Mouse (Mus musculus): ENCODE data around the gene Gm20388.
A peak's percentile ranks its signal among the peaks of the same experiment; 100 is the strongest.

The Gm20388 gene

DNA sequence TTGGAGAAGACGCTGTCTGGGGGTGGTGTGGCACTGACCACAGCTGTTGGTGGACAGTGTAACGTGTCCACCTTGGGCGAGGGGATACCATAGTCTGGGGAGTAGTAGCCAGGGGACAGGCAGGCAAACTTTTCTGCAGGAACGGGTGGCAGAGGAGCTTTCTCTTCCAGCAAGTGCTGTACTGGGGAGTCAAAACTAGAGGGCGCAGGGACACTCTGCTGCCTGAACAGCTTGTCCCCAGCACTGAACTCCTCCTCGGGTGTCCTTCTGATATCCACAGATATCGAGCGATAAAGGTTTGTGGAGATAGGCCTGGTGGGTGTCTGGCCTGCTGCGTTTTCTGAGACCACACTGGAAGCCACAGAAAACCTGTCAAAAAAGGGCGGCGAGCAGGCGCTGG is 2980.8 kb downstream of the Gm20388 start:
- no peak for DNase-seq (ENCODE audit: low spot score in 2 of 2)

DNA sequence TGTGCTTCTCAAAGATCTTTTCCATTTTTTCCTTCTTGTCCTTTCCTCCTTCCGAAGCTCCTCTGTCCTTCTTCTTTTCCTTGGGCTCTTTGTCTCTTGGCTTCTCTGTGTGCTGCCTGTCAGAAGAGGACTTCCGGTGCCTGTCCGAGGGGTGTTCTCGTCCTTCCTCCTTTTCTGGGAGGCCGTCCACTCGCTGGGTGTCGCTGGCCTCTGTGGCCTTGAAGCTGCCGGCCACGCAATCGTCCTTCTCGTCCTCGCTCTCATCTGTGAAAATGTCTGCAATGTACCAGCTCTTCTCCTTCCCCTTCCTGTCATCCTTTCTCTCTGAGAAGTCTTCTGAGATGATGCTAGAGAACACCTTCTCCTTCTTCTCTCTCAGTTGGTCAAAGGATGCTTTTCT is 2982.8 kb downstream of the Gm20388 start:
- DNase-seq (ENCODE audit: low spot score in 2 of 2), result no peak

DNA sequence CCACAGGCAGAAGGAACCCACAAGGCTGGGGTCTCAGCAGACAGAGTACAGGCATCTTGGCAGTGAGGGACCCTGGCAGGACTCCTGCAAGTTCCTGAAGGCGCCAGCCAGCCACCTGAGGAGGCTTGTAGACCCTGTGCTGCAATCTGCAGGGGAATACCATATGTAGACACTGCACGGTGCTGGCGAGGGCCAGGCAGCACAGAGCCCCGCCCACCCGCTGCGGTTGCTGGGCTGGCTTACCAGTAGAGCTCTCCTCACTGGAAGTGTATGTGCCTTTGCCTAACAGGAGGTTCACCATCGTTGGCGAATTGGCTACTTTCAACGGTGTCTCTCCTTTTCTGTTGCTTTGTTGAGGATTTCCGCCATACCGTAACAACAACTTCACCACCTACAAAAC is 2985.7 kb downstream of the Gm20388 start:
- DNase-seq (ENCODE audit: low spot score in 2 of 2), result no peak

DNA sequence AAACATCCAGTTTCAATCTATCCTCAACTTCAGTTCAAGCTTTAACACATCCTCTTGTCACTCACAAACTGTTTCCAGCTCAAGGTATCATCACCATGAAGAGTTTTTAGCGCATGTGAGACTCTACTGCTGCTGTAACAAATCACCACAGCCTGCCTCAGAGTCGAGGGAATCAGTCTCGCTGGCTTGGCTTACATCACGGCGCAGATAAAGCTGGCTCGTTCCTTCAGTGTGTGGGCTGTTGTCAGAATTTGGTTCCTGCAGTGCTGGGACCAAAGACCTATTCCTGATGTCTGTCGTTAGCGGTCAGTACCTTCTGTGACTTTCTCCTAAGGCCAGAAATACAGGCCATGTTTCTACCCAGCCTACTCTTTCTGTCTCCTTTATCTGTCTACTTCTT is 2986.6 kb downstream of the Gm20388 start:
- no peak for DNase-seq (ENCODE audit: low spot score in 2 of 2)

DNA sequence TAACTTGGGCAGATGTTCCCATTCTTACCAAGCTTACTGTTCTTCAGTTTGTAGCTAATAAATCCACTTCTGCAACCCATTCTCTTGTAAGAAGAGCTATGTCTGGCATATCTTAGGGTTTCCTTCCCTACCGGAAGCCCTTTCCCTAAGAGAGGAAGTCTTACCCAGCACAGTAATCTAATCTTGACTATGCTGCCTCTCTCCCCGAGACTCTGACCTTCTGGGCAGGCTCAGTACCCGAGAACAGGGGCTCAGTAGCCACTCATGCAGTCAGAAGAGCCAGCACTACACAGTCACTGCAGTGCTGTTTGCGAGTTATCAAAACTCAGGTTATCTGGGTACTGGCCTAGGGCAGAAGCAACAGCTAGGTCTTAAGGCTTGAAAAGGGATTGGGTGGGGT is 2987.4 kb downstream of the Gm20388 start:
- DNase-seq (ENCODE audit: low spot score in 2 of 2), result no peak

DNA sequence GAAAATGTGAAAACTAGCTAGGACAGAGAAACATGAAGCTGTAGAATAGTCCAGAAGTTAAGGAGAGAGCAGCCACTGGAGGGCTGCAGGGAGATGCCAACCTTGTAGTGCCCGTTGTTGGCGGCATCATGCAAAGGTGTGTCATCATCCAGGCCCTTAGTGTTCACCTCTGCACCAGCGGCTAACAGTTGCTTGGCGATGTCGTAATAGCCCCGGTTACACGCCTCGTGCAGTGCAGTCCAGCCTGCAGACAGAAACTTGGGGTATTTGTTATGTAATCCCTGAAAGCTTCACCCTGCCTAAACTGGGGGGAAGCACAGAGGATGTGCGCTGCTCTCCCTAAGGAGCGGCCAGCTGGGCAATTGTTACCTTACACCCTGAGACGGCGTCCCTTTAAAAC is 2987.8 kb downstream of the Gm20388 start:
- DNase-seq (ENCODE audit: low spot score in 2 of 2), result no peak

DNA sequence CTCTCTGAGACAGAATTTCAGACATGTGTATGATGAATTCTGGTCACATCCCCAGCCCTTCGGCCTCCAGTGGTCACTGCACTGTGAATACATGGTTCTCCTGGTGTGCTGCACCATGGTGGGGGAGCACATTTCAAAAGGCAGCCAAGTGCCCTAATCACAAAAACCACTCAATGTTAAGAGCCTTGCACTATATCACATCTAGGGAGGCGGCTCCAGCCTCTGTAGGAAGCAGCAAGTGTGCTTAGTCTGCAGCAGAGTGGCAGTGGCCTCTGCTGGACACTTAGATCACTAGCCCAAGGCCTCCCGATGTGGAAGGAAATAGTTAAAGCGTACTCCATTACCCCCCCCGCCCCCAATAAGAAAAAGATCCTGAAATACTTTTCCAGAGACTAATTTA is 2988.4 kb downstream of the Gm20388 start:
- DNase-seq (ENCODE audit: low spot score in 2 of 2), result no peak

DNA sequence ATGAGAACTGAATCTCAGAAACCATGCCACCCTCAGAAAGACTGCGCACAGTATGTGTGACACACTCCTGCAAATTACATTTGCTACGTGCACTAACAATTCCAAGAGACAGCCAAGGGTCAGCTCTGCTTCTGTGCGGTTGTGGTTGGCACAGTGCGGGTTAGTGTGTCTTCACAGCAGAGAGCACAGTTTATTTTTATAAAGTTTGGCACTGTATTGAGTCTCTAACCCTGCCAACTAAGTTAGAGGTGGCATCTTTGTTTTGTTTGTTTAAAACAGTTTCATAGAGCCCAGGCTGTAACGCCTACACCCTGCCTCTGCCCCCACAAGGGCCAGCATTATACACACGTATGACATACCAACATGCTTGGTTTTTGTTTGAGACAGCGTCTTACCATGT is 2990.8 kb downstream of the Gm20388 start:
- no peak for DNase-seq (ENCODE audit: low spot score in 2 of 2)

DNA sequence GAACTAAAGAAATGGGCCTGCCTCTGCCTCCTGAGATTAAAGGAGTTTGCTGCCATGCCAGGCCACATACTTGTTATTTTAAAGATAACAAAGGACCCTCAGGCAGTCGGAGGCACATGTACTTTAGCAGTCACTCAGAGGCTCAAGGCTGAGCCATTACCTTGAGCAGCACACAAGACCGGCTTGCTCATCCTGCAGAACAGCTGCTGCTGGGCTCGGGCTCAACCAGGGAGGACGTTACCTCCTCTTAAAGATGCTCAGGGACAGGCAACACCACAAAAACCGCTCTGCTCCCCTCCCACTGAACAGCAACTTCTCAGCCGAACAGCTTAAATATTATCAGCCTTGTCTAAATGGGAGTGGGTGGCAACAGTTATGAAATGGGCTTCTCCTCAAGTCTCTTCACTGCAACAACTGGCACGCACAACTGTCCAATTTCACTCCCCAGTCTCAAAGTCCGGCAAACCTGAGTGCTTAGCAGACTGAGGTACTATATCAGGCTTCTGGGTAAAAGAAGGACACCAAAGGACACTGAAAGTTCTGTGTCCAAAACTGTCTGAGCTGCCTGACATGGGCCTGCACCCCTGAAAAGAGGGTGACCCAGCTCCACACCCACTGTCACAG is 2991.4 kb downstream of the Gm20388 start:
- no peak for DNase-seq (ENCODE audit: low spot score in 2 of 2)

DNA sequence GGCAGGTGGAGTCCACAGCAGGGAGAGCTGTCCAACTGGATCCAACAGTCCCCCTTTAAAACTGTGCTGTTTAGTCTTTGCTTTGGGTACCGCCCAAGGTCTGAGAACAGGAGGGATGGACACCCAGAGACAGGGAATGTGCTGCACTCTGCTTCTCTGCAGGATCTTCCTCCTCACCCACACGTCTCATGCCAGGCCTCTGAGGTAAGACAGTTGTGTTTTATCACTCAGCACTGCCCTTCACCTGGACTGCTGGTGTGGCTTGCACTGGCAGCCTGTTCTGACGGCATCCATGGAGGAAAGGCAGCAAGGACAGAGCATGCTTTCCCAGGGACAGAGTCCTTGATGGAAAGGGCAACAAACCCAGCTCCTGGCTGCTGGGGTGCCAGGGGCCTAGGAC is 2991.9 kb downstream of the Gm20388 start:
- DNase-seq (ENCODE audit: low spot score in 2 of 2), result no peak

DNA sequence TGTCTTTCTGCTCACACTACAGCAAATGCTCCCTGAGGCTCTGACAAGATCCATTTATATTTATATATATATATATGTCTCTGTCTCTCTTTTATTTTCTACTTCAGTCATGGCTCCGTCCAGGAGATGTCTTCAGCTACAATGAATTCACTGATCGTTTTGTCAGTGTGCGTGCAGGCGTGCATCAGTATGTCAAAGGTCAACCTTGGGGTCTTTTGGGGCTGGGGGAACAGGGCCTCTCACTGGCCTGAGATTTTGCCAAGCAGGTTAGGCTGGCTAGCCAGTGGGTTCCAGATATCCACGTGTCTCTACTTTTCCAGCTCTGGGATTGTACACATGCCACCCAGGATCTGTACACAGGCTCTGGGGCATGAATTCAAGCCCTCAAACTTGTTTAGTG is 2992.4 kb downstream of the Gm20388 start:
- no peak for DNase-seq (ENCODE audit: low spot score in 2 of 2)

DNA sequence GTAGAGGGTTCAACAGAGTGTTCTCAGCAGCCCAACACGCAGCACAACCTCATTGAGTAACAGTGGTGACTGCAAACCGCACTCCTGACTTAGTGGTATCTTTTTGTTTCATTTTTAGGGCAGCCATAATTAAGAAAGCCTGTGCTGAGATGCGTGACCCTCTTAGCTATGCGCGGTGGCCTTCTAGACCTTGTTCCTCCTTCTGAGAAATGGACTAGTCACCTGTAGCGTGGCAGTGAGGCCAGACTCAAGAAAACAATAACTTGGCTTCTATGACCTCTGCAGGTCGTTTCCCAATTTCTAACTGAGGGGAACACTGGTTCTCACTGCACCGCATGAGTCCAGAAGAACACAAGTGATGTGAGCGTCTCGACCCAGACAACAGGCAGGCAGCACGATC is 2993.9 kb downstream of the Gm20388 start:
- no peak for DNase-seq (ENCODE audit: low spot score in 2 of 2)

DNA sequence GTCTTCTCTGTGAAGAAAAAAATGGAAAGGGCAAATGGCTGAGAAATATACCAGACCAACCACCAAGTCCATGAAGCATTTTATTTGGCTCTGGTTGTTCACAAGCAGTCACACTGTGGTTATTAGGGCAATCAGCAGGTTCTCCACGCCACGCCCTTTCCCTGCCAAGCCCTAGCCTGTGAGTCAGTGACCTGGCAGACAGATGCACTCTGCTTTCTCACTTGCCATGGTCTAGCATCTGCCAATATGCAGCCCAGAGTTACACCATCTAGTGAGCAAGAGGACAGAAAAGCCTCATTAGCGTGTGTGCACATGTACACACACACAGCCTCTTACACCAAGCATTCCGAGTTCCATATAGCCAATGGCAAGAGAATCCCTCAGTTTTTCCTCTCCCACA is 2994.7 kb downstream of the Gm20388 start:
- DNase-seq (ENCODE audit: low spot score in 2 of 2), result no peak

DNA sequence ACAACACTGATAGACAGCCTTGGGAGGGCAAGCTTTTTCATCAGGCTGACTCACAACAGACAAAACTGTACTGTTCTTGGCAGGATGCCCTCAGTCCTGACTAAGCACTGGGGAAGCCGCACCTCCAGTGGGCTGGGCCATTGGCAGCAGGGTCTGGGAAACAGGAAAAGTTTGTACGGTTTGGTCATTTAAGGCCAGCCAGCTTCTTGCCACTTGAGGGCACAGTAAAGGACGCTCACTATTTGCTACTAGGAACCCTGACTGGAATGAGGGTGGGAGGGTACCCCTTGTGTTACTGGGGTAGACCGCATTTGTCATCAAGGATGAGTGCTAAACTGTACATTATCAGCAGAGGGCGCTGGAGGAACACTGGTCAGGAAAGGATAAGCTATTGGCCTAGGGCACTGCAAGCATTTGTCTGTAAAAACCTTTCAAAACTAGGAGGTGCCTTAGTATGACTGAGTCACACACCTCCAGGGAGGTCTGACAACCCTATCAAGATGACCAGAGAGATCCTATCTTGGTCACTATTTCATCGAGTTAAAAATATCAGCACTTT is 2995.9 kb downstream of the Gm20388 start:
- DNase-seq (ENCODE audit: low spot score in 2 of 2), result peak; percentile 65 to 85

DNA sequence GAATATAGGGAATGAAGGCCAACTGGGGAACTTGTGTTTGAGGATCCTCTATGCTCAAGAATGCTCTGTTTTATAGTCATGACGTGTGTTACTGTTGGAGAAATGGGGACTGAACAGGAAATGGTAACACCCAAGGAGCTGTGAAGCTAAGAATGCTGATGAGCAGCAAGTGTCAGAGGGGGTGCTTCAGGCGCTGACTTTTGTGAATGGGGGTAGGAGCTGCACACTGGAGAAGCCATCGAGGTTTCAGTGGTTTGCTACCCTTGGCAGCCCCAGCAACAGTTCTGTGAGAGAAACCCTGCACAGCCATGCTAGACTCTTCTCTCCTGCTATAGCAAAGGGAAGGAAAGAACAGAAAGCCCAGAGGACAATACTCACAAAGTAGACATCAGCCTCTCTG is 3001.5 kb downstream of the Gm20388 start:
- no peak for DNase-seq (ENCODE audit: low spot score in 2 of 2)

DNA sequence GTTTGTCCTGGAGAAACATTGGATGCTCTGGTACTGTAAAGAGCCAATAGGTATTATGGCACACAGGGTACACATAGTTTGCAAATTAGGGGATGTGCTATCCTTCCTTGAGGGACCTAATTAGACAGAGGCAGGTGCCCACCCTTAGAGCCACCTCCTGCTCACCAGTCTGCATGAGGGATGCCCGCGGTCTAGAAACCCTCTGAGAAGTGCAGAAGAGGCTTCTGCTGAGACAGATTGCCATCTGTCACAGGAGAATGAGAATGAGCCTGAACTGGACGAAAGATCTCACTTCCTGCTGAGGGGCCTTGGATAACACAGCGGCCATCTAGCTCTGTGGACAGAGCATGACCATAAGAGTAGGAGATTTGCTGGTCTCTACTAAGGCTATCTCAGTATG is 3002.2 kb downstream of the Gm20388 start:
- DNase-seq (ENCODE audit: low spot score in 2 of 2), result no peak

DNA sequence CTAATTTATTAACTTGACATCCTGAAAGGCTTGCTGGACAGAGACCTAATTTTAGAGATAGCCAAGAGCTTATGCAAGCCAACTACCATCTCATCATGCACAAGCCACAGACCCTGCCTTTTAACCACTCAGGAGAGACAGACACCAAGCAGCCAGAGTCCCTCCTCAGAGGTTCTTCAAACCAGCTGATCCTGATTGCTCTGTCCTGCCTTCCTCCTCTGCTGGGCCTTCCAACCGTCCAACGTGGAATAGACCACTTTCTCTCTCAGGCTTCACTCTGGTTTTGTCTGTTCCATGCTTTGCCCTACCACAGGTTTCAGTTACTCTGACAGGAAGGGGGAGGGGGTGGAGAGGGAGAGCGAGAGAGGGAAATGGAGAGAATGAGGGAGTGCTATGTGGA is 3006.1 kb downstream of the Gm20388 start:
- no peak for DNase-seq (ENCODE audit: low spot score in 2 of 2)

DNA sequence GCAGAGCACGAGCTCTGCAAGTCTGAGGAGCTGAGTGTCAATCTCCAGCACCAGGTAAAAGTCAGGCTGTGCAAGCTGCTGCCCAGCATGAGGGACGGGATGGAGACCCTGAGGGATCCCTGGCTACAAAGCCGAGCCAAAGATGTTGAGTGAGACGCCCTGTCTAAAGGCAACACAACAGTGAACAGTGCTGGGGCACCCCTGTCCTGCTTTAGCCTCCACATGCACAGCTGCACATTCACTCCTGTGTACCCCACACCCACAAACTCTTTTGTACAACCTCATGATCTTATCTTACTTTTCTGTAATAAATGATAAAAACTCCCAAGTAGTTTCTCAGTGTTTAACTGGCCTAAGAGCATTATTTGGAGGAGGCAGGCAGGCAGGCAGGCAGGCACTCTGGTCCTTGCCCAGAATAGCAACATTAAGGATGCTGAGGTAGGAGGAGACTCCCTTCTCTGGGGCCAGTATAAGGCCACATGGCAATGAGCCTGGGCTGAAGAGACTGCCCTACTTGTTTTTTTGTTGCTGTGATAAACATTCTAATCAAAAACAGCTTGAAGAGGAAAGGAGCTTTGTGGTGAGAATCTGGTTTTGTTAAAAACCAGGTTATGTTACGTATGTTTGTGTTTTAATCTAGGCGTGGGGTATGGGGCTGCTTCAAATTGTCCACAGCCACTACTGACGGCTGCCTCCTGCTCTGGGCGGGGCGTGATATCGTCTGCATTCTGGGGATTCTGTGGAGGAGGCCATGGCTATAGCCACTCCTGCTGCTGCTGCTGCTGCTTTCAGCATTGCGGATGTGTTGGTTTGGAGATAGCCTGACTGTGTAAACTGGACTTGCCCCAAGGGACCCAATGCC is 3007.1 kb downstream of the Gm20388 start:
- no peak for DNase-seq (ENCODE audit: low spot score in 2 of 2)

DNA sequence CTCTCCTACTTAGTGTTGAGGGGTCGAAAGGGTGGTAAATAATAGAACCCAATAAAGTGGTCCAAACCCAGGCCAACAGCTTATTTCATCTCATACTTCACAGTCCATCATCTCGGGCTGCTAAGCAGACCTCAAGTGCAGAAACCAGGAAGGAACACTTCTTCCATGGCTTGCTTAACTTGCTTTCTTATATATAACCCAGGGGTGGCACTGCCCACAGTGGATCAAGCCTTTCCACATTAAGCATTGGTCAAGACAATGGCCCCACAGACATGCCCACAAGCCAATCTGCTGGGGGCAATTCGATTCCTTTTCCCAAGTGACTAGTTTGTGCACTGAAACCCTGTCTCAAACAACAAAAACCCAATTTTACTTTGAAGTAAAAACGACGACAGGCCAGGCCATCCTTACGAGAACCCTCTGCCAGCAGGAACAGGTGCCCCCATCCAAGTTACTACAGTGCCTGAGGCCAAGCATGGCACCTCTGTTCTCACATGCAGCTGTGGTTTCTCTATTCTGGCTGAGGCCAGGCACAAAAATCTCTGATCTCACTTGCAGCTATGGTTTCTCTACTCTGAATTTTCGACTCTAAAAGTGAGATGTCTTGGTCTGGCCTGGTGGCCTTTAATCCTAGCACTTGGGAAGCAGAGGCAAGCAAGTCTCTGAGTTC is 3007.9 kb downstream of the Gm20388 start:
- DNase-seq (ENCODE audit: low spot score in 2 of 2), result no peak

DNA sequence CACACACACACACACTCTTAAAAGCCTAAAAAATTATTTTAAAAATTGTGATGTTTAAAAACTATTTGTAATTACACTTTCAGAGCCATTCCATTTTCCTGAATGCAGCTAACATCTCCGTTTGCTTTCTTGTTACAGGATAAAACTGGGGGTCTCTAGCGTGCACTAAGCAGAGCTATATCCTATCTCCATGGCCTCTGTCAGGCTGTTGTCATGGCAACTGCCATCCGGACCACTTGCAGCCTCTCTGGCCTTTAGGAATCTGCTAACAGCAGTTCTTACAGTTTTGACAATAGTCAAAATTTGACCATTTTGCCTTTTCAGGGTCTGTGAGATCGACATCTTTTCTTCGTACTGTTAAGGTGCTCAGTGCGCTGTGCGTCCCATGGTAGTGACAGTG is 3010.2 kb downstream of the Gm20388 start:
- no peak for DNase-seq (ENCODE audit: low spot score in 2 of 2)

DNA sequence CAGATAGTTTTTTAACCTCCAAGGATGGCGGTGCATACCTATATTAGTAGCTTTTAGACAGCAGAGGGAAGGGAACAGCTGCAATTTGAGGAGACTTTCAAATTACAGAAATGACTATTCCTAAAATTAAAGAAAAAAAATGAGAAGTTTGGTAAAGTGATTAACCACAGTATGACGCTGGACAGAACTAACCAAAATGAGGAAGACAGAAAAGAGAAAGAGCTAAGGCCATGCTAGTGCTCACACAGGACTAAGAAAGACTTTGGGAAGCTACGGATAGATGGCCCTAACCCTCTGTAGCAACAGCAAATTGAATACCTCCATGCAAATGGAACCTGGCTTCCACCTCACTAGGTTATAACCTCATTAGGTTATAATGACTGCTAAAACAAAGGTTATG is 3012.3 kb downstream of the Gm20388 start:
- no peak for DNase-seq (ENCODE audit: low spot score in 2 of 2)

DNA sequence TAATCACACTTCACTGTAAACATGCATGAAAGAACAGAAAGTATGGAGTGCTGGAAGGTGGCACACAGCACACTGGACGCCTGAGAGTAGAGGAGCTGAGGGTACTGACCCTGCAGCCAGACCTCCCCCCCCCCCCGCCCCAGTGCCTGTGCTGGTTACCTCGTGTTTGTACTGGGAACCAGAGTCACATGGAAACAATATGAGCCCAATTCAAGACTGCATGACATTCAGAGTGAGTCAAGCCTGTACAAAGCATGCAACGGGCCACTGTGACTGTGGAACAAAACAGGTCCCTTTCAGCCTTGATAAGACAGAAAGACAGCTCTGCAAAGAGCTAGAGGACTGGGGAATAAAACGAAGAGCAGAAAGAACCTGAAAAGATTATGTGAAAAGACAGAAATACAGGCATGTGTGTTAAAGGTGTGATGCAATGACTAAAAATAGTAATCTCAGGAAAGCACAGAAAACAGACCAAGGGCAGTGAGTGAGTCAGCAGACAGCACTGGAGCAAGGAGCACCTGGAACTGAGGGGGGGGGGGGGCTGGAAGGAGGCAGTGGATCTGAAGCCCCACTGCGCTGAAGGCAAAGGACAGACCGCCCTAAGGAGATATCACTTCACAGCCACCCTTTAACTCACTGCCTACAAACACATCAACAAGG is 3012.9 kb downstream of the Gm20388 start:
- DNase-seq (ENCODE audit: low spot score in 2 of 2), result no peak

All from frontal cortex, postnatal 25 days (tissue).